Mouse (Mus musculus) thymus, postnatal 4 days (tissue): ENCODE results near the gene Nfia.

Experiments used
- DNase-seq: peaks from one replicate; pipeline ENCODE4 v3.0.0; 2021

The Nfia gene

GRCm38 (mm10) chr4:97958121-97958520, 185.6 kb downstream of the Nfia start:
- no peak for DNase-seq

GRCm38 (mm10) chr4:97962856-97963255, 190.3 kb downstream of the Nfia start:
- DNase-seq = no peak

GRCm38 (mm10) chr4:97963951-97964350, 191.4 kb downstream of the Nfia start:
- no peak for DNase-seq

- no peak for DNase-seq
These were observed 196.3 kb downstream of the Nfia start for GRCm38 (mm10) chr4:97968786-97969348.

GRCm38 (mm10) chr4:97973064-97973463, 200.5 kb downstream of the Nfia start:
- DNase-seq = no peak

- no peak for DNase-seq
These were observed 201.5 kb downstream of the Nfia start for GRCm38 (mm10) chr4:97974037-97974436.

GRCm38 (mm10) chr4:97976891-97977290, 204.4 kb downstream of the Nfia start:
- no peak for DNase-seq

GRCm38 (mm10) chr4:97984361-97984760, 211.8 kb downstream of the Nfia start:
- no peak for DNase-seq

GRCm38 (mm10) chr4:97986056-97986734, 213.7 kb downstream of the Nfia start:
- DNase-seq = no peak

GRCm38 (mm10) chr4:97986735-97987075, 214.2 kb downstream of the Nfia start:
- no peak for DNase-seq

- no peak for DNase-seq
These were observed 216.2 kb downstream of the Nfia start for GRCm38 (mm10) chr4:97988703-97989102.

- no peak for DNase-seq
These were observed 217.9 kb downstream of the Nfia start for GRCm38 (mm10) chr4:97990431-97990830.

- no peak for DNase-seq
These were observed 218.9 kb downstream of the Nfia start for GRCm38 (mm10) chr4:97991395-97991794.

GRCm38 (mm10) chr4:97991880-97992279, 219.3 kb downstream of the Nfia start:
- DNase-seq = no peak

GRCm38 (mm10) chr4:97995911-97996712, 223.6 kb downstream of the Nfia start:
- DNase-seq = no peak

GRCm38 (mm10) chr4:97997151-97997817, 224.8 kb downstream of the Nfia start:
- DNase-seq = no peak

GRCm38 (mm10) chr4:98002206-98002605, 229.7 kb downstream of the Nfia start:
- no peak for DNase-seq

GRCm38 (mm10) chr4:98003323-98004107, 231.0 kb downstream of the Nfia start:
- DNase-seq = no peak

GRCm38 (mm10) chr4:98004108-98004625, 231.6 kb downstream of the Nfia start:
- no peak for DNase-seq

- DNase-seq = no peak
These were observed 232.5 kb downstream of the Nfia start for GRCm38 (mm10) chr4:98004986-98005385.

GRCm38 (mm10) chr4:98008814-98009368, 236.4 kb downstream of the Nfia start:
- DNase-seq = no peak

- DNase-seq = no peak
These were observed 237.4 kb downstream of the Nfia start for GRCm38 (mm10) chr4:98009966-98010365.
